Mouse (Mus musculus) erythroblast, embryonic 14.5 days (primary cell): ENCODE measurements around the gene Pyroxd1.

Experiments used
- GATA1 ChIP-seq: IDR thresholded peaks from 2 replicates; pipeline ENCODE4 v1.6.1; 2012; ENCODE audit warnings: low read length, inconsistent platforms, mixed read lengths
- TAL1 ChIP-seq: IDR thresholded peaks from 3 replicates; pipeline ENCODE4 v1.6.1; 2012; ENCODE audit warnings: low read length, inconsistent platforms, mixed read lengths

DNA sequence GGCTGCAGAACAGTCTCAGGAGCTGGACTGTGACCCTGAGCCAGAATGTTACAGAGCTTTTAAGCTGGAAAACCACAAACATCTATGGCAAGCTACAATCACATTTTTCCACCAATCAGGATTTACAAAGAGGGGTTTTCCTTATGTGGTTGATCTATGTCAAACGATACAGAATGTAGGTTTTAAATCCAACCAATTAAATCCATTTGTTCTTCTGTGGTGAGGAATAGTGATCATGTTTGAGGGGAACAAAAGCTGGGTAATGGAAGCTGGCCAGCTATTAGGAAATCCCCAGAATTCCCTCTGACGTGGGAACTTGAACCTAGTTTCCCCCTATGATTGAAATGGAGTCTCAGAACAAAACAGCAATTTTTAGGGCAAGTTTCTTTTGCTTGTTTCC lies 6.5 kb upstream of the Pyroxd1 start:
- TF ChIP-seq TAL1 (no peak), GATA1 (no peak)
